Mouse (Mus musculus) erythroblast, embryonic 14.5 days (primary cell): ENCODE results near the gene Plcb3.

ENCODE experiments used
- GATA1 ChIP-seq: IDR thresholded peaks from 2 replicates; pipeline ENCODE4 v1.6.1; 2012; ENCODE audit warnings: low read length, inconsistent platforms, mixed read lengths
- TAL1 ChIP-seq: IDR thresholded peaks from 3 replicates; pipeline ENCODE4 v1.6.1; 2012; ENCODE audit warnings: low read length, inconsistent platforms, mixed read lengths

DNA sequence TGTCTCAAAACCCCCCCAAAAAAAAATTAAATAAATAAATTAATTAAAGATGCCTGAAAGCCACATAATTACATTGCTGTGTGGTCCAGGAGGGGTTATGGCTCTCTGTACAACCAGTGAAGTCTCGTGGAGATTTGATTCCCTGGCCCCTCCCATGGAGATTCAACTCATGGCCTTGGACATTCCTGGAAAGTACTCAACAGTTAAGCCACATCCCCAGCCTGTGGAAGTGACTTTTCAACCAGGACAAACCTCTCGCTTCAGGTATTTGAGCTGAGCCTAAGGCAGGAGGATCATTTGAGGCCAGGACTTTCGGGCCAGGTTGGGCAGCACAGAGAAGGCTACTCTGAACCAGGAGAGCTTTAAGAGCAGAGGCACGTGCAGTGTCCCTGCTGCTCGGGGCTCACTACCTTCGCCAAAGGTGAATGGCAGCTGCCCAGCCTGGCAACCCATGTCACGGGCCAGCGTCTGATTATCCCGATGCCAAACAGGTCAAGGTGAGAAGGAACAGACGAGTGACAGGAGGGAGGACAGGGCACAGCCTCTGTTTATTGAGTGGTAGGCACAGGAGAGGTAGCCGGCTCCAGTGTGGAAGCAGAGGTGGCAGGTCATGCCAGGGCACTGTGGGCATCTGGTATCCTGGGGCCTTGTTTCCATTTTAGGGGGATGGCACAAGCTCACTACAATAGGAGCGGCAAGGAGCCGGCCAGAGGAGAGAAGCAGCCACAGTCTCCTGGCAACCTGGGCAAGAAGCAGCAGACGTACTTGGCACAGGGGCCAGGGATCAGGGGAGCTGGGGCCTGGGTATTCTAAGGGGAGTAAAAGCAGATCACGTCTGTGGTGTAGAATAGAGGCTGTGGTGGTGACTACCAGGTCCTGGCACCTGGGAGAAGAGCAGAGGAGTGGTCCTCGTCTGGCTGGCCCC is 38.5 kb downstream of the Plcb3 start:
- TF ChIP-seq GATA1 (no peak), TAL1 (no peak)
